Mouse (Mus musculus): ENCODE measurements around the gene Sipa1l1. TPM values are rescaled to one million over a fixed set of nuclear protein-coding genes. Genes with fewer than 3 reads are reported as not detected.

Sipa1l1 gene
- polyA plus RNA-seq, 1 experiment from 2014 or later: 41.6 TPM

DNA sequence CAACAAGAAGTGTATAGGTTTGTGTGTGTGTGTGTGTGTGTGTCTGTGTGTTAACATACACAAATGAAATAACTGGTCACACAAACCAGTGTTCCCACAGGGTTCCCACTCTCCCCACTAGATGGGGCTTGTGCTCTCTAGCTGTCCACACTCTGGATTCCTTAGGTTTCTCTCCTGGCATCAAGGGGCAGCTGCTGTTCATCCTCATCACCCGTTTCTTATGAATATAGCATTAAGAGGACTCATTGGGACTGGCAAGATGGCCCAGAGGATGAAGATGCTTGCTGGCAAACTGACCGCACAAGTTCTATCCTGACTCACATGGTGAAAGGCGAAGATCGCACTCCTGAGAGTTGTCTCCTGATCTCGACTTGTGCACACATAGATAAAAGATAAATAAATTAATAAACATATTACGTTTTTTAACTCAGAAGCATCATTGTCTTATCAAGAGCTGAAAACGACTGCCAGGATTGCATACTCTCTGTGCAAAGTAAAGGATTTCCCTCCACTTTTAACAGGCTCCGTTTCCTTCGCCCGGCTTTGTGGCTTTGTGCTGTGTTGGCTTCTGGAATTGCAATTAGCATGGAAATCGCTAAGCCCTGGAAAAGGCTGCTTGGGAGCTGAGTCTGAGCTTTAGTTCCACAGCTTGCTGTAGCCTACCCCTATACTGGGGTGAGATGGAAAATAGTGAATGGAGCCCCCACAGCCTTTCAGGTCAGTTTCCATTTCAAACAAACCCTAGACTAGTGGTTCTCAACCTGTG, 328.9 kb downstream of the Sipa1l1 start:
- Histone ChIP-seq H3K27ac (ENCODE audit: low read depth) (no peak overlapping the region), H3K4me3 (ENCODE audit: low read depth, low read length) (no peak overlapping the region), H3K36me3 (ENCODE audit: control insufficient read depth, insufficient read depth, low read length) (no peaks in the 10 kb centered on the region), H3K9me3 (ENCODE audit: control insufficient read depth, low read length) (no peaks in the 10 kb centered on the region), H3K27me3 (replicated peaks; ENCODE audit: control insufficient read depth, insufficient read depth, low read length) (no peaks in the 10 kb centered on the region), H3K4me1 (replicated peaks; ENCODE audit: control insufficient read depth, insufficient read depth, low read length) (no peaks in the 10 kb centered on the region), H3K4me2 (ENCODE audit: low read length) (peak overlapping the region; percentile 29; the same call in 1 of the 2 replicates), H3K9ac (ENCODE audit: low read length) (no peak overlapping the region)
- ATAC-seq (replicated peaks; ENCODE audit: low FRiP score, low TSS enrichment, low read depth) (no peak), DNase-seq (ENCODE audit: low spot score) (peak; percentile 77)
- 40% methylated on average over 11 of the region's 11 CpGs for WGBS

DNA sequence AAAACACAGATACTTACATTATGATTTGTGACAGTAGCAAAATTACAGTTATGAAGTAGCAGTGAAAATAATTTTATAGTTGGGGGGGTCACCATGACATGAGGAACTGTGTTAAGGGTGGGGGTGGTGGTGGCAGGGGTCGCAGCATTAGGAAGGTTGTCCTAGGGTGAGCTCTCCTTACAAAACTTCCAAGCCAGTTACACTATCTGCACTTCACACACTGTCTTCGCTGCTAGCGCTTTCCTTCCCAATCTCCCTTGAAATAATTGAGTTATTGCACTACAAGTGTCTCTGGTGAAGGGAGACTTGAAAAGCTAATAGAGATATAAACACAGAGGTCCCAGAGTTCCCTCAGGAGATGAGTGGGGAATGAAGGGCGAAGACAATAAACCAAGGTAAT, 329.6 kb downstream of the Sipa1l1 start:
- no peak overlapping the region for H3K9ac ChIP-seq (ENCODE audit: low read length)
- no peak overlapping the region for H3K4me3 ChIP-seq (ENCODE audit: low read depth, low read length)
- DNase-seq (ENCODE audit: low spot score) (no peak), ATAC-seq (replicated peaks; ENCODE audit: low FRiP score, low TSS enrichment, low read depth) (no peak)
- H3K9me3 ChIP-seq (ENCODE audit: control insufficient read depth, low read length): no peaks in the 10 kb centered on the region
- H3K36me3 ChIP-seq (ENCODE audit: control insufficient read depth, insufficient read depth, low read length): no peaks in the 10 kb centered on the region
- H3K4me2 ChIP-seq (ENCODE audit: low read length): no peak overlapping the region
- WGBS: 71% methylated on average over 4 of the region's 4 CpGs
- no peak overlapping the region for H3K27ac ChIP-seq (ENCODE audit: low read depth)
- H3K27me3 ChIP-seq (replicated peaks; ENCODE audit: control insufficient read depth, insufficient read depth, low read length): no peaks in the 10 kb centered on the region
- no peaks in the 10 kb centered on the region for H3K4me1 ChIP-seq (replicated peaks; ENCODE audit: control insufficient read depth, insufficient read depth, low read length)

DNA sequence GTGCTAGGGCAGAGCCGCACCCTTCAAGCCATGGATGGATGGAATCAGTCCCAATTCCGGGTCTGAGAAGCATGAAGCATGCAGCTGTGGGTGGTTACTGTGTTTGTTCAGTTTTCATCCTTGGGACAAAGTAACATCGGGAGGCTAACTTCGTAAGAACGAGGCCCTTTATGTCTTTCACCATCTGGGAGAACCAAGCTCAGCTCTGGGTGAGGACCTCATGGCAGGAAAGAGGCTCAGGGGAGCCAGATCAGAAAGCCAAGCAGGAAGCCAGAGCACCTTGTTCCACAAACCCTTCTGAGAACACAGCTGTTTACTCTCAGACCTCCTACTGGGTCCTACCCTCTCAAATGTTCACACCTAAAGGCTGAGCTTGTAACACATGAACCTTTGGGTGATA, 330.6 kb downstream of the Sipa1l1 start:
- H3K9ac ChIP-seq (ENCODE audit: low read length): no peak overlapping the region
- no peak for ATAC-seq (replicated peaks; ENCODE audit: low FRiP score, low TSS enrichment, low read depth)
- H3K27me3 ChIP-seq (replicated peaks; ENCODE audit: control insufficient read depth, insufficient read depth, low read length): no peaks in the 10 kb centered on the region
- H3K36me3 ChIP-seq (ENCODE audit: control insufficient read depth, insufficient read depth, low read length): no peaks in the 10 kb centered on the region
- DNase-seq (ENCODE audit: low spot score): no peak
- H3K4me2 ChIP-seq (ENCODE audit: low read length): no peak overlapping the region
- WGBS: 86% methylated on average over 5 of the region's 5 CpGs
- no peak overlapping the region for H3K4me3 ChIP-seq (ENCODE audit: low read depth, low read length)
- no peak overlapping the region for H3K27ac ChIP-seq (ENCODE audit: low read depth)
- H3K4me1 ChIP-seq (replicated peaks; ENCODE audit: control insufficient read depth, insufficient read depth, low read length): no peaks in the 10 kb centered on the region
- H3K9me3 ChIP-seq (ENCODE audit: control insufficient read depth, low read length): no peaks in the 10 kb centered on the region
